Comparison of ENCODE assay signal across 25 mouse cellular contexts in genomic region chr12:4928197-4928596, GRCm38 (mm10).
"Had no signal": no experiment of that assay in that cellular context is flagged by ENCODE, and none has a peak within 500 bp of the region (broad histone marks: within the 10 kb centered on the region; RNA-seq: fewer than 3 reads in every experiment).

No protein-coding gene starts in this region.

- H3K9me3 ChIP-seq: heart, embryonic 13.5 days; heart, embryonic 15.5 days; hindbrain, embryonic 13.5 days; hindbrain, embryonic 15.5 days; kidney, embryonic 15.5 days; limb, embryonic 13.5 days had no signal

- H3K4me1 ChIP-seq: heart, embryonic 15.5 days; hindbrain, embryonic 13.5 days; hindbrain, embryonic 15.5 days; kidney, embryonic 15.5 days had no signal

- H3K27me3 ChIP-seq: heart, embryonic 13.5 days; heart, embryonic 15.5 days; hindbrain, embryonic 13.5 days; hindbrain, embryonic 15.5 days; kidney, embryonic 15.5 days; limb, embryonic 13.5 days had no signal

- ATAC-seq: forebrain, postnatal 0 days; hindbrain, postnatal 0 days; intestine, embryonic 16.5 days had no signal

- H3K9ac ChIP-seq: forebrain, postnatal 0 days; heart, embryonic 13.5 days; heart, embryonic 15.5 days; hindbrain, embryonic 13.5 days; hindbrain, embryonic 15.5 days; kidney, embryonic 15.5 days; limb, embryonic 13.5 days had no signal

- DNase-seq: forebrain, postnatal 0 days; gastrocnemius, postnatal 14 days; gastrocnemius, postnatal 36 days; heart, adult 11 months; heart, adult 2 months; heart, postnatal 14 days; heart, postnatal 36 days; kidney, adult 11 months; kidney, adult 2 months; kidney, adult 9 months; kidney, postnatal 14 days; kidney, postnatal 36 days; layer of hippocampus, adult 9-11 months; layer of hippocampus, postnatal 36 days; left cerebral cortex, postnatal 4 days had no signal

- H3K4me2 ChIP-seq: heart, embryonic 11.5 days; heart, embryonic 13.5 days; heart, embryonic 15.5 days; hindbrain, embryonic 13.5 days; hindbrain, embryonic 15.5 days; kidney, embryonic 15.5 days; limb, embryonic 13.5 days had no signal

- H3K36me3 ChIP-seq: heart, embryonic 13.5 days; heart, embryonic 15.5 days; hindbrain, embryonic 13.5 days; hindbrain, embryonic 15.5 days; kidney, embryonic 15.5 days; limb, embryonic 13.5 days had no signal

- H3K4me3 ChIP-seq: heart, adult 2 months; heart, embryonic 13.5 days; heart, embryonic 15.5 days; hindbrain, embryonic 13.5 days; hindbrain, embryonic 15.5 days; kidney, embryonic 15.5 days; limb, embryonic 13.5 days had no signal

- H3K27ac ChIP-seq: heart, adult 2 months; heart, embryonic 13.5 days; heart, embryonic 15.5 days; hindbrain, embryonic 13.5 days; hindbrain, embryonic 15.5 days; hindbrain, postnatal 0 days; kidney, embryonic 15.5 days; kidney, postnatal 0 days; limb, embryonic 13.5 days had no signal
